Mouse (Mus musculus) heart, adult 2 months (tissue): ENCODE measurements around the gene Mbd4.

Experiments
- CTCF ChIP-seq: fragments of 200-600 bp; IDR thresholded peaks from 2 replicates; pipeline ENCODE4 v1.8.1; 2022; ENCODE audit warnings: antibody characterized with exemption, mild to moderate bottlenecking, moderate library complexity
- EP300 ChIP-seq: fragments of 200-500 bp; IDR thresholded peaks from 2 replicates; pipeline ENCODE4 v1.6.1; 2011; ENCODE audit warnings: low read depth, low read length, control low read depth; ENCODE audit not compliant: insufficient read depth
- POLR2A ChIP-seq: fragments of 200-500 bp; IDR thresholded peaks from 2 replicates; pipeline ENCODE4 v1.6.1; 2011; ENCODE audit warnings: mild to moderate bottlenecking, low read depth, low read length, control low read depth; ENCODE audit not compliant: insufficient read depth

DNA sequence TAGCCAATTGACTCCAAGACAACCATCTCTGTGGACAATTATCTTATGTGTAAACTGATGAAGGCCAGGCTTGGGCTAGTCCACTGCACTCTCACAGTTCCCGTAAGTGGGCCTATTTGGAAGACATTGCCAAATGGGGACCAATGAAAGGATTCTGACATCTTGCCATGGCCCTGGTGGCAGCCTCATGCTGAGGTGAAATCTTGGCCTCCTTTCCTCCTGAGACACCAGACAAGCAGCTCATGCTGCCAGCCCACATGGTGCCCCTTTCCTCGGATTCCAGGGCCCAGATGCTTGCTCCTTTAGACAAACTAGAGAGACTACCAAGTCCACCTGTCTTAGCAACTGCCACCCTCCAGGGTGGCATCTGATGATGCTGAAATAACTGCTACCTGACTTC, 35.0 kb downstream of the Mbd4 start:
- TF ChIP-seq POLR2A (no peak), EP300 (no peak), CTCF (no peak)
